Mouse (Mus musculus) intestine, embryonic 14.5 days (tissue): ENCODE measurements around the gene Foxr1. TPM values are rescaled to one million over a fixed set of nuclear protein-coding genes. Genes with fewer than 3 reads are reported as not detected.
"Not testable (repeated sequence)": the region's sequence is repeated elsewhere in the genome, so short reads cannot be mapped to it uniquely, and the experiment has no call there.

Source experiments
- ATAC-seq: fragments of 200-750 bp; cut with Nextera tagmentation; replicated peaks from 2 replicates; pipeline ENCODE4 v1.8.0; 2017; ENCODE audit warnings: low read depth, moderate number of reproducible peaks, moderate TSS enrichment, moderate library complexity; ENCODE audit not compliant: low FRiP score, low TSS enrichment
- DNase-seq: peaks from one replicate; pipeline ENCODE4 v3.0.0-alpha.2; 2018; ENCODE audit warnings: low spot score
- H3K27ac ChIP-seq: fragments of 300-500 bp; sonication (generic); 2 replicates; pipeline ENCODE4 v1.5.1; 2014; ENCODE audit warnings: low read depth, mild to moderate bottlenecking, control low read depth
- H3K27me3 ChIP-seq: fragments of 300-500 bp; sonication (generic); replicated peaks from 2 replicates; pipeline ENCODE4 v1.6.1; 2014; ENCODE audit warnings: low read length, control low read depth; ENCODE audit not compliant: control insufficient read depth, insufficient read depth
- H3K36me3 ChIP-seq: fragments of 300-500 bp; sonication (generic); 2 replicates; pipeline ENCODE4 v1.6.1; 2014; ENCODE audit warnings: low read length, control low read depth; ENCODE audit not compliant: control insufficient read depth, insufficient read depth
- H3K4me1 ChIP-seq: fragments of 300-500 bp; sonication (generic); replicated peaks from 2 replicates; pipeline ENCODE4 v1.6.1; 2014; ENCODE audit warnings: low read length, control low read depth, mixed read lengths; ENCODE audit not compliant: control insufficient read depth, insufficient read depth
- H3K4me2 ChIP-seq: fragments of 300-500 bp; sonication (generic); 2 replicates; pipeline ENCODE4 v1.6.1; 2014; ENCODE audit warnings: low read length
- H3K4me3 ChIP-seq: fragments of 300-500 bp; sonication (generic); 2 replicates; pipeline ENCODE4 v1.5.1; 2014; ENCODE audit warnings: low read depth, low read length, control low read depth, mixed read lengths
- H3K9ac ChIP-seq: fragments of 300-500 bp; sonication (generic); 2 replicates; pipeline ENCODE4 v1.6.1; 2014; ENCODE audit warnings: mild to moderate bottlenecking, low read length
- H3K9me3 ChIP-seq: fragments of 300-500 bp; sonication (generic); 2 replicates; pipeline ENCODE4 v1.6.1; 2016; ENCODE audit warnings: low read length, control low read depth; ENCODE audit not compliant: control insufficient read depth
- WGBS: fragments of 180-500 bp; shearing (Covaris S2); extraction: QIAGEN DNeasy Blood & Tissue Kit; methylation state at CpG from one replicate; pipeline ENCODE4 v1.1.7; 2014; 5-methylcytosine and 5-hydroxymethylcytosine counted together
- polyA plus RNA-seq: library from polyadenylated mRNA; unstranded; fragments of >200 nt; fragmentation: Nextera tagmentation; extraction: Ambion mirVana; gene quantifications from 2 replicates; pipeline ENCODE4 v1.2.1, GENCODE M21; 2014

Foxr1 gene
- polyA plus RNA-seq, 1 experiment from 2014 or later = not detected

GRCm38 (mm10) chr9:44411601-44412130 lies 29.3 kb downstream of the Foxr1 start:
- Histone ChIP-seq H3K27me3 (no peaks in the 10 kb centered on the region), H3K9ac (no peak overlapping the region), H3K4me3 (no peak overlapping the region), H3K4me1 (no peaks in the 10 kb centered on the region; the same call in 1 of the 2 replicates), H3K9me3 (no peaks in the 10 kb centered on the region), H3K27ac (no peak overlapping the region), H3K4me2 (no peak overlapping the region), H3K36me3 (peaks cover 65% of the 10 kb centered on the region)
- WGBS = 91% methylated on average over 1 of the region's 1 CpGs
- no peak for ATAC-seq
- DNase-seq = no peak

GRCm38 (mm10) chr9:44410647-44411336 lies 30.1 kb downstream of the Foxr1 start:
- Histone ChIP-seq H3K4me1 (peaks cover 2% of the 10 kb centered on the region; the same call in 1 of the 2 replicates), H3K9ac (no peak overlapping the region), H3K27ac (no peak overlapping the region), H3K4me2 (no peak overlapping the region), H3K4me3 (no peak overlapping the region), H3K9me3 (no peaks in the 10 kb centered on the region), H3K36me3 (peaks cover 60% of the 10 kb centered on the region), H3K27me3 (no peaks in the 10 kb centered on the region)
- ATAC-seq (no peak), DNase-seq (no peak)
- 90% methylated on average over 2 of the region's 2 CpGs for WGBS

- peak overlapping the region; percentile 93; the same call in 1 of the 2 replicates for H3K9ac ChIP-seq
- H3K27ac ChIP-seq, H3K27me3 ChIP-seq, H3K4me1 ChIP-seq, ATAC-seq, DNase-seq, H3K9me3 ChIP-seq: not testable (repeated sequence)
- WGBS = 76% methylated on average over 9 of the region's 9 CpGs
- H3K36me3 ChIP-seq = peaks cover 70% of the 10 kb centered on the region
- H3K4me2 ChIP-seq = peak overlapping the region; percentile 78
- peak overlapping the region; percentile 84 for H3K4me3 ChIP-seq
Observed at GRCm38 (mm10) chr9:44408693-44409092, 32.2 kb downstream of the Foxr1 start.

- WGBS = 0% methylated on average over 24 of the region's 24 CpGs
- H3K4me2 ChIP-seq = peak overlapping the region; percentile 78
- peaks cover 2% of the 10 kb centered on the region; the same call in 1 of the 2 replicates for H3K4me1 ChIP-seq
- H3K27ac ChIP-seq = peak overlapping the region; percentile 93
- peak overlapping the region; percentile 84 for H3K4me3 ChIP-seq
- no peak for DNase-seq
- peaks cover 68% of the 10 kb centered on the region for H3K36me3 ChIP-seq
- no peaks in the 10 kb centered on the region for H3K9me3 ChIP-seq
- H3K27me3 ChIP-seq = no peaks in the 10 kb centered on the region
- no peak for ATAC-seq
- peak overlapping the region; percentile 93 for H3K9ac ChIP-seq
Observed at GRCm38 (mm10) chr9:44407752-44408097, 33.2 kb downstream of the Foxr1 start.

GRCm38 (mm10) chr9:44406906-44407751 lies 33.8 kb downstream of the Foxr1 start, which contains the start of the genes Rps25 and Trappc4:
Gene Rps25, plus strand, starts transcription at chr9:44407139.
Gene Trappc4, minus strand, starts transcription at chr9:44407600.
- under 1% methylated on average over 51 of the region's 51 CpGs for WGBS
- DNase-seq (peak; percentile 99), ATAC-seq (peak; percentile 92)
- peaks cover 2% of the 10 kb centered on the region; the same call in 1 of the 2 replicates for H3K4me1 ChIP-seq
- H3K9ac ChIP-seq = peak within 1 kb of the TSS; percentile 93
- peak within 1 kb of the TSS; percentile 78 for H3K4me2 ChIP-seq
- peaks cover 69% of the 10 kb centered on the region for H3K36me3 ChIP-seq
- no peaks in the 10 kb centered on the region for H3K9me3 ChIP-seq
- peak within 1 kb of the TSS; percentile 84 for H3K4me3 ChIP-seq
- no peaks in the 10 kb centered on the region for H3K27me3 ChIP-seq
- H3K27ac ChIP-seq = peak within 1 kb of the TSS; percentile 93

- peaks cover 69% of the 10 kb centered on the region for H3K36me3 ChIP-seq
- WGBS = 61% methylated on average over 3 of the region's 3 CpGs
- no peak overlapping the region for H3K27ac ChIP-seq
- H3K9ac ChIP-seq = no peak overlapping the region
- ATAC-seq = no peak
- no peaks in the 10 kb centered on the region for H3K27me3 ChIP-seq
- no peaks in the 10 kb centered on the region for H3K9me3 ChIP-seq
- no peak for DNase-seq
- H3K4me2 ChIP-seq = no peak overlapping the region
- peaks cover 2% of the 10 kb centered on the region; the same call in 1 of the 2 replicates for H3K4me1 ChIP-seq
- H3K4me3 ChIP-seq = no peak overlapping the region
Observed at GRCm38 (mm10) chr9:44405011-44405410, 35.9 kb downstream of the Foxr1 start.

GRCm38 (mm10) chr9:44401081-44401480 lies 39.9 kb downstream of the Foxr1 start:
- H3K4me1 ChIP-seq = peaks cover 5% of the 10 kb centered on the region; the same call in 1 of the 2 replicates
- H3K36me3 ChIP-seq = peaks cover 65% of the 10 kb centered on the region
- no peaks in the 10 kb centered on the region for H3K9me3 ChIP-seq
- H3K4me3 ChIP-seq = no peak overlapping the region
- no peak for DNase-seq
- no peak overlapping the region; the same call in 1 of the 2 replicates for H3K27ac ChIP-seq
- H3K4me2 ChIP-seq = no peak overlapping the region
- H3K27me3 ChIP-seq = no peaks in the 10 kb centered on the region
- no peak overlapping the region for H3K9ac ChIP-seq
- no peak for ATAC-seq
- WGBS = 83% methylated on average over 4 of the region's 4 CpGs

- Histone ChIP-seq H3K4me1 (peaks cover 5% of the 10 kb centered on the region; the same call in 1 of the 2 replicates), H3K27ac (no peak overlapping the region), H3K4me2 (no peak overlapping the region), H3K27me3 (no peaks in the 10 kb centered on the region), H3K36me3 (peaks cover 55% of the 10 kb centered on the region), H3K4me3 (no peak overlapping the region), H3K9me3 (no peaks in the 10 kb centered on the region), H3K9ac (no peak overlapping the region)
- no peak for ATAC-seq
- WGBS = 90% methylated on average over 6 of the region's 6 CpGs
- no peak for DNase-seq
Observed at GRCm38 (mm10) chr9:44399795-44400114, 41.2 kb downstream of the Foxr1 start.
